Mouse (Mus musculus) left cerebral cortex, postnatal 14 days (tissue): ENCODE data around the gene Mvp. TPM values are rescaled to one million over a fixed set of nuclear protein-coding genes. Genes with fewer than 3 reads are reported as not detected.

Source experiments
- DNase-seq, 2 experiments: peaks; one replicate each; pipeline ENCODE4 v3.0.0; 2021 to 2022; ENCODE audit warnings: low spot score in 2 of 2, mixed read lengths in 1 of 2
- intact Hi-C: fragments of 180-260 bp; cut with DNase I; formaldehyde crosslinking; loops from one replicate; pipeline ENCODE4 v1.15.1; 2025
- total RNA-seq, 2 experiments: library from RNA; stranded (reverse); gene quantifications; 2 replicates each; pipeline ENCODE4 v1.2.3; 2021

Mvp gene
- total RNA-seq, 2 experiments from 2014 or later: 4.9 to 5.1 TPM

GRCm38 (mm10) chr7:126965568-126965967 lies 48.9 kb downstream of the Mvp start:
- intact Hi-C loops: no loop called here
- no peak for DNase-seq

GRCm38 (mm10) chr7:126963548-126964286 lies 50.7 kb downstream of the Mvp start:
- DNase-seq: no peak
- intact Hi-C loops: no loop called here

GRCm38 (mm10) chr7:126961965-126962364 lies 52.5 kb downstream of the Mvp start:
- intact Hi-C loops: no loop called here
- DNase-seq: no peak

- intact Hi-C loops: no loop called here
Measured at GRCm38 (mm10) chr7:126961095-126961494, 53.3 kb downstream of the Mvp start.

GRCm38 (mm10) chr7:126959780-126960179 lies 54.6 kb downstream of the Mvp start:
- no peak for DNase-seq
- intact Hi-C loops: no loop called here

More at GRCm38 (mm10) chr7:126961095-126961494, 53.3 kb downstream of the Mvp start:
- DNase-seq: no peak

- no peak for DNase-seq
- intact Hi-C loops: no loop called here
Measured at GRCm38 (mm10) chr7:126955125-126955524, 59.3 kb downstream of the Mvp start.

GRCm38 (mm10) chr7:126952646-126953045 lies 61.8 kb downstream of the Mvp start:
- intact Hi-C loops: loop anchor here (5.0 kb wide), 1 partner anchor 70 kb away; the partner anchor contains the start of gene Taok2

GRCm38 (mm10) chr7:126951741-126952140 lies 62.7 kb downstream of the Mvp start:
- intact Hi-C loops: loop anchor here (5.0 kb wide), 1 partner anchor 69 kb away; the partner anchor contains the start of gene Taok2
- DNase-seq: no peak

More at GRCm38 (mm10) chr7:126952646-126953045, 61.8 kb downstream of the Mvp start:
- DNase-seq: no peak

- peak; percentile 46 to 57 for DNase-seq
- intact Hi-C loops: loop anchor here (5.0 kb wide), 1 partner anchor 69 kb away; the partner anchor contains the start of gene Taok2
Measured at GRCm38 (mm10) chr7:126950647-126951615, 63.5 kb downstream of the Mvp start.

GRCm38 (mm10) chr7:126949793-126950646 lies 64.4 kb downstream of the Mvp start, which contains the start of gene Sez6l2:
Gene Sez6l2, plus strand, starts transcription at chr7:126950563.
- DNase-seq: peak; percentile 82 to 85
- intact Hi-C loops: loop anchor here (5.0 kb wide), 2 partner anchors 67 to 68 kb away; partner anchors contain the start of genes Pagr1a, Pagr1b and Taok2

GRCm38 (mm10) chr7:126949403-126949792 lies 65.0 kb downstream of the Mvp start, which contains the start of gene Asphd1:
Gene Asphd1, minus strand, starts transcription at chr7:126949582.
- intact Hi-C loops: loop anchor here (5.0 kb wide), 1 partner anchor 68 kb away; the partner anchor contains the start of genes Pagr1a and Pagr1b
- DNase-seq: peak; percentile 69 to 77

- DNase-seq: no peak
- intact Hi-C loops: loop anchor here (5.0 kb wide), 1 partner anchor 69 kb away; the partner anchor contains the start of genes Pagr1a and Pagr1b
Measured at GRCm38 (mm10) chr7:126948626-126949025, 65.8 kb downstream of the Mvp start.

- intact Hi-C loops: loop anchor here (5.0 kb wide), 1 partner anchor 71 kb away; the partner anchor contains the start of genes Pagr1a and Pagr1b
- DNase-seq: peak in 1 of 2 experiments; percentile 25
Measured at GRCm38 (mm10) chr7:126946530-126946929, 67.9 kb downstream of the Mvp start.

GRCm38 (mm10) chr7:126941801-126942200 lies 72.6 kb downstream of the Mvp start:
- no peak for DNase-seq
- intact Hi-C loops: loop anchor here (5.0 kb wide), 1 partner anchor 120 kb away; no protein-coding TSS in a partner anchor

GRCm38 (mm10) chr7:126941171-126941570 lies 73.2 kb downstream of the Mvp start:
- intact Hi-C loops: loop anchor here (5.0 kb wide), 1 partner anchor 119 kb away; no protein-coding TSS in a partner anchor
- no peak for DNase-seq
